Mouse (Mus musculus): ENCODE measurements around the gene Celf1.

DNA sequence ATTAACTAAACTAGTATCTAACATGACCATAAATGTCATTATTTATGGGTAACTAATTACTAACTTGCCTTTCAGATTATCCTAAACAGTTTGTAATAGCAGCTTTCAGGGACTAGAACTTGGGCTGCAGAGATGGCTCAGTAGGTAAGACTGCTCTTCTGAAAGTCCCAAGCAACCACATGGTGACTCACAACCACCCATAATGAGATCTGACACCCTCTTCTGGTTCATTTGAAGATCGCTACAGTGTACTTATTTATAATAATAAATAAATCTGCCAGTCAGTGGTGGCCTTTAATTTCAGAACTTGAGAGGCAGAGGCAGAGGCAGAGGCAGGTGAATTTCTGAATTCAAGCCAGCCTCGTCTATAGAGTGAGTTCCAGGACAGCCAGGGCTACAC lies 112.6 kb downstream of the Celf1 start:
- TF ChIP-seq CTCF (IDR thresholded peaks at IDR 0.05; ENCODE audit: low read depth, low read length) (no peak), POLR2A (IDR thresholded peaks at IDR 0.05; ENCODE audit: borderline replicate concordance, low read depth, low read length) (no peak)

All from bone marrow macrophage, adult 2 months (primary cell).